Mouse (Mus musculus): ENCODE measurements around the gene Dnm2. TPM values are rescaled to one million over a fixed set of nuclear protein-coding genes. Genes with fewer than 3 reads are reported as not detected.
A peak's percentile ranks its signal among the peaks of the same experiment; 100 is the strongest.

The Dnm2 gene
- polyA plus RNA-seq, 1 experiment = 97.7 TPM

DNA sequence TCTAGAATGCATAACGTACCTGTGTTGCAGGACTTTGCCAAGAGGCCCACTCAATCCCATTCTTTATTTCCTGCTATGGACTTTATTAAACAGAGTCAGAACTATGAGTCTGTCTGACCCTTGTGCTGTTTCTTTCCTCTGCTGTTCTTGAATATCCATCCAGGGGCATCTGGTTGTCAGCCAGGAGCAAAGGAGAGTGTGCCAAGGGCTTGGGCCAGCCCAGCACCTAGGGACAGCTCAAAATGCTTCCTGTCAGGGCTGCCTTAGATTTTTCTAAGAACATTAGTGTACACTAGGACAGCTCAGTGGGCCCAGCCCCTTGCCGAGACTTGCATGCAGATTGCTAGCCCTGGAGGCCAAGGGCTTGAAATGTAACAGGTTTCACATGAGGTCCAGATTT lies 3.1 kb downstream of the Dnm2 start:
- no peak for DNase-seq (ENCODE audit: extremely low spot score in 1 of 2, low spot score in 1 of 2)

DNA sequence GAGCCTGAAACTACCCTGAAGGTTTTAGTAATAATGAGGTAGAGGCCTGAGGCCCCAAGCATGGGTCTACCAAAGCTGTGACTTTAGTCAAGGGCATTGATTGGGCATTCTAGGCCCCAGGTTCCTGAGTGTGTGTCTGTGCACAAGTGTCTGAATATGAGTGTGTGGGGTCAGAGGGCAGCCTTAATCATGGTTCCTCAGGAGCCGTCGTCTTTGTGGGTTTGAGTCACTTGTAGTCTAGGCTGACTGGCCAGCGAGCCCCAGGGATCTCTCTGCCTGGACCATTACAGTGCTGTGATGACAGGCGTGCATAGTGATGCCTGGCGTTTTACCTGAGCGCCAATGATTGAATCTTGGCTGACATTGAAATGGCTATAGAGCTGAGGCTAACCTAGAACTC lies 3.5 kb downstream of the Dnm2 start:
- DNase-seq (ENCODE audit: extremely low spot score in 1 of 2, low spot score in 1 of 2) = no peak

DNA sequence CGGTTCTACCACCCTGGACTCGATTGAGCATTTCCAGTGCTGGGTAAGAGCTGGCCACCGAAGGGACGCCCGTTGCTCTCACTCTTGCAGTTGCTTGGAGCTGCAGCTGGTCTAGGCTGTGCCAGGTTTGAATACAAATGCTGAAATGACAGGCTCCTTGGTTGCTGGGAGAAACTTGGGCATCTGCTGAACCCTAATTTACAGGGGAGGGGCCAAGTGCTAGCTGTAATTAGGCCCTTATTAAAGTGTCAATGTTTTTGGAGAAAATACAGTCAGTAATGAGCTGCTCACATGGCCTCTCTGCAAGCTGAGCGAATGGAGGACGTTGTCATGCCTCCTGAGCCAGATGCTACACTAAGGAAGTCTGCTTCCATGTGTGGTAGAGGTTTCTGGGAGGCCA lies 6.0 kb downstream of the Dnm2 start:
- peak; percentile 47 to 49 for DNase-seq (ENCODE audit: extremely low spot score in 1 of 2, low spot score in 1 of 2)

- no peak for DNase-seq (ENCODE audit: extremely low spot score in 1 of 2, low spot score in 1 of 2)
Measured at GRCm38 (mm10) chr9:21432066-21432465, 7.4 kb downstream of the Dnm2 start.

- no peak for DNase-seq (ENCODE audit: extremely low spot score in 1 of 2, low spot score in 1 of 2)
Measured at GRCm38 (mm10) chr9:21433766-21434165, 9.1 kb downstream of the Dnm2 start.

- no peak for DNase-seq (ENCODE audit: extremely low spot score in 1 of 2, low spot score in 1 of 2)
Measured at GRCm38 (mm10) chr9:21434410-21434809, 9.7 kb downstream of the Dnm2 start.

GRCm38 (mm10) chr9:21435777-21436635 lies 11.3 kb downstream of the Dnm2 start:
- DNase-seq (ENCODE audit: extremely low spot score in 1 of 2, low spot score in 1 of 2) = no peak

- no peak for DNase-seq (ENCODE audit: extremely low spot score in 1 of 2, low spot score in 1 of 2)
Measured at GRCm38 (mm10) chr9:21437577-21437976, 12.9 kb downstream of the Dnm2 start.

DNA sequence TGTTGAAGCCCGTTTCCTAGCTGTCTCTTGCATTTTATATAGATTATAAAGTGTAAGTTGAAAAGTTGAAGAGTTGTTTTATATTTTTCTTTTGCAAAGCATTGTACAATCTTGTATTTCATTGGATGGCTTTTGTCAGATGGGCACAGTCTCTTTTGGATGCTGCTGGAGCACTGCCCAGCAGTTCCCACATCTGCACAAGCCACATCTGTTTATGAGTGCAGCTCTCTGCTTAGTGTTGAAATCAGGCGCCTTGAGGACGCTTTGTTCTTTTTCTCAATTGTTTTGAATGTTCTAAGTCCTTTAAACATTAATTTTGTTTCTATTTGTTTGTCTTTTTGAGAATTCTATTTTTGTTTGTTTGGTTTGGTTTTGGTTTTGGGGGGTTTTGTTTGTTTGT lies 13.5 kb downstream of the Dnm2 start:
- no peak for DNase-seq (ENCODE audit: extremely low spot score in 1 of 2, low spot score in 1 of 2)

DNA sequence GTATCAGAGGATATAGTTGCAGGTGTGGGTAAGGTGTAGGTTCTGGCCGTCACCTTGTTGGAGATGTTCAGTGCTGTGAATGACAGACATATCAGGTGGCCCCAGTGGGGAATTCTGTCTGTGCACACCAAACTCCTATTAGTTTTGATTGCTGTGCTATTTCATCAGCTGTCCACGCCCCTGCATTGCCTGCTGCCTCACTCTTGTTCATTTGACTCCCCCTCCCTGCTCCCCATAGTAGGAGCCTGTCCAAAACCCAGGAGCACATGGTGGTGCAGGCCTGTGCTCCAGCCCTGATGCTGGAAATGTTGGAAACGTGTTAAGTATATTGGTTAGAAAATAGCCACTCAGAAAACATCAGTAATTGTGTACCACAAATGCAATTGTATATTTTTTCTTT lies 14.7 kb downstream of the Dnm2 start:
- no peak for DNase-seq (ENCODE audit: extremely low spot score in 1 of 2, low spot score in 1 of 2)

DNA sequence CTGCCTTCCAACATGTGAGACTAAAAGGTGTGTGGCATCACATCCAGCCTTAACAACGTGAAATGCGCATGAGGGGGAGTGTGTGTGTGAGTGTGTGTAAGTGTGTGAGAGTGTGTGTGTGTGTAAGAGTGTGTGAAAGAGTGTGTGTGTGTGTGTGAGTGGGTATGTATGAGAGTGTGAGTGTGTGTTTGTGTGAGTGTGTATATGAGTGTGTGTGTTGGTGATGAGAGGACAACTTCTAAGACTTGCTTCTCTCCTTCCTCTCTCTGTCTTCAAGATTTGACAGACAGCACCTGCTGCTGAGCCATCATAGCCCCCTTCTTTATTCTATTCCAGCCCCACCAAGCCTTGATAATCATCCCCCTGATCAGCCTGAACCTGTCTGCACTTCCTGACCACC lies 15.2 kb downstream of the Dnm2 start:
- no peak for DNase-seq (ENCODE audit: extremely low spot score in 1 of 2, low spot score in 1 of 2)

GRCm38 (mm10) chr9:21440387-21440786 lies 15.7 kb downstream of the Dnm2 start:
- DNase-seq (ENCODE audit: extremely low spot score in 1 of 2, low spot score in 1 of 2) = no peak

- DNase-seq (ENCODE audit: extremely low spot score in 1 of 2, low spot score in 1 of 2) = no peak
Measured at GRCm38 (mm10) chr9:21443853-21444252, 19.1 kb downstream of the Dnm2 start.

- DNase-seq (ENCODE audit: extremely low spot score in 1 of 2, low spot score in 1 of 2) = no peak
Measured at GRCm38 (mm10) chr9:21444574-21444973, 19.9 kb downstream of the Dnm2 start.

- no peak for DNase-seq (ENCODE audit: extremely low spot score in 1 of 2, low spot score in 1 of 2)
Measured at GRCm38 (mm10) chr9:21445081-21445744, 20.5 kb downstream of the Dnm2 start.

- no peak for DNase-seq (ENCODE audit: extremely low spot score in 1 of 2, low spot score in 1 of 2)
Measured at GRCm38 (mm10) chr9:21447778-21448177, 23.1 kb downstream of the Dnm2 start.

- no peak for DNase-seq (ENCODE audit: extremely low spot score in 1 of 2, low spot score in 1 of 2)
Measured at GRCm38 (mm10) chr9:21449710-21450109, 25.0 kb downstream of the Dnm2 start.

DNA sequence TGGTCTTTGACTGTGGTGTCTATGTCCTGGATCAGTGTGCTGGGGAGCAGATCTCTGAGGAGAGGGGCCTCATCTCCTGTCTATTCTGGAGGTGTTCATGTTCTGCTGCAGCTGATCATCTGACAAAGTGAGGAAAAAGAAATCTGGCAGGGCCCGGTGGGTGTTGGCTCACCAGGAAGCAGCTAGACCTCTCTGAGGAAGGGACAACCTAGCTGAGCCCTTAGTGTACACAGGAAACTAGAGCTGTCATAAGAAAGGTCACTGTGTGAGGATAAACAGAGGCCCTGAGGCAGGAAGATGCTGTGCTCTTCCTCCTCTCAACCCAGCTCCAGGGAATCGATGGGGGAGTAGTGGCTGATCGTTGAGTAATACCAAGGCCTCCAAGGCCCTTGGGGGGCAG lies 25.6 kb downstream of the Dnm2 start:
- no peak for DNase-seq (ENCODE audit: extremely low spot score in 1 of 2, low spot score in 1 of 2)

- DNase-seq (ENCODE audit: extremely low spot score in 1 of 2, low spot score in 1 of 2) = no peak
Measured at GRCm38 (mm10) chr9:21451391-21451790, 26.7 kb downstream of the Dnm2 start.

- no peak for DNase-seq (ENCODE audit: extremely low spot score in 1 of 2, low spot score in 1 of 2)
Measured at GRCm38 (mm10) chr9:21451870-21452269, 27.2 kb downstream of the Dnm2 start.

DNA sequence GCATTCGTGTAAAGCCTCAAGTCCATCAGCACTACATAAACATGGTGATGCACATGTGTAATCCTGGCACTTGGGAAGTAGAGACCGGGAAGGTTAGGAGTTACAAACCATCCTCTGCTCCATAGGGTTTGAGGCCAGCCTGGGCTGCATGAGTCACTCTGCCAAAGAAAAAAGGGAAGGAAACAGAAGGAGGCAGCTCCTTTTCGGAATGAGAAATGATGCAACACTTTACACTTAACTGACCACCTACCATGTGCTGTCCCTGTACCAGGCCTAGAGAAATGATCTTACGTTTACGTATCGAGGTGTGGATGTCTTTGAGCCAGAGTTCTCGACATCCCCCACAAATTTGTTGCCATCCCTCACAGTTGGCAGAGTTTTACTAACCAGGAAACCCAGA lies 28.3 kb downstream of the Dnm2 start:
- DNase-seq (ENCODE audit: extremely low spot score in 1 of 2, low spot score in 1 of 2) = no peak

GRCm38 (mm10) chr9:21453459-21453858 lies 28.8 kb downstream of the Dnm2 start:
- DNase-seq (ENCODE audit: extremely low spot score in 1 of 2, low spot score in 1 of 2) = no peak

Measured in frontal cortex, adult 2 months (tissue).